Mouse (Mus musculus) adrenal gland (tissue): ENCODE measurements around the gene Tmcc2.

Experiments
- intact Hi-C: fragments of 180-260 bp; cut with DNase I; formaldehyde crosslinking; loops from one replicate; pipeline ENCODE4 v1.15.1; 2025

Gene Tmcc2

DNA sequence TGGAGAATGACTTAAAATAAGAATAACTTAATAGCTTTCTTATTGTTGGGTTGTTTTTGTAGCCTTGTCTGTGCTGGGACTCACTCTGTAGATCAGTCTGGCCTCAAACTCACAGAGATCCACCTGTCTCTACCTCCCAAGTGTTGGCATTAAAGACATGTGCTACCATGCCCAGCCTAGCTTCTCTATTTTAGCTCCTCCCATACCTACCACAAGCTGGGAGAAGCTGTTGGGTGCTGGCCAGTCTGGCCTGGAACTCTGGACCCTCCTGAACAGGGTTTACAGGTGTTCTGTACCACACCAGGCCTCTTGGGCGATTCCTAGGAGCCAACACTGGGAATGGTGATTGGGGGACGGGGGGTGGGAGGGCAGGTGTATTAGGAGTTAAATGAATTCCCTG, 47.9 kb downstream of the Tmcc2 start:
- intact Hi-C loops, result no loop called here

DNA sequence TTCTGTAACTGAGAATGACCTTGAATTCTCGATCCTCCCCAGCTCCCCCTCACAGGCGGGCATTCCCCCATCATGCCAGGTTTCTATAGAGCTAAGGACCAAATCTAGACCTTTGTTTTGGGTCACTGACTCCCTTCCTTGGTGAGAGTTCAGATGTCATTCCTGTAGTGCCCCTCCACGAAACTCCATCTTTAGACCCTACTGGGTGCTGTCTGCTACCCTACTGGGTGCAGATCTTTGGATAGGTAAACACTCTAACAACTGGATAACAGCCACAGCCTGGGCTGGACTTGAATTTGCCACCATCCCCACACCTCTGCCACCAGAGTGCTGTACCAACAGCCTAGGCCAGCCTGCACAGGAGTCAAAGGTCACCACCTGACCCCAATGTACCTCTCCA, 48.6 kb downstream of the Tmcc2 start:
- intact Hi-C loops, result no loop called here

DNA sequence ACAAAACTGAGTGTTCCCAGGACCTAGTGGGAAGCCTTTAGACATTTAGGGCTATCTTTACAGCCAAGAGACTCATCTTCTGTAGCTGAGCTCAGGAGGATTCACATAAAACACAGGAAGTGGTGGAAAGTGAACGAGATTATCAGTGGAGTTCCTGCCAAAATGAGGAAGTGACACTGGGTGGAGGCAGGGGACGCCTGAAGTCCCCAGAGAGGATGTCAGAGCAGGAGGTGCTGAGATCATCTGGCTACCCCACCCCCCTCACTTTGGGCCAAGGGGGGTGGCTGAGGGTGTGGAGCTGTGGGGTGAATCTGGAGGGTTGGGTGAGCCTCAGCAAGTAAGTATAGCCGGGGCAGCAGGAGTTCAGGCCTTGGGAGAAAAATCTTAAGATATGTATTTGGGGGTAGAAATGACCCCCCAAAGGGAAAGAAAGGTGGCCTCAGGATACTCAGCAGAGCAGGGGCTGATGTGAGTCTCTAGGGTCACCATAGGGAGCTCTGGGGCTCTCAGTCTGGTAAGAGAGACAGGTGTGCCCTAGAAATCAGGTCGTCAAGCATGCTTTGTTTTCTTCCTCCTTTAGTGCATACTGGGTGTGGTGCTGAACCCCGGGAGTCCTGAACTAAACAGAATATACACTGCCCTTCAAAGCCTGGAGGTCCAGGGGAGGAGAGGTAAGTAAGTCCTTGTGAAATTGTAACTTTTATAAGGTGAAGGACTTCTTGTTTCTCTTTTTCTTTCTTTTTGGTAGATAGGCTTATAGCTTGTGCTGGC, 49.2 kb downstream of the Tmcc2 start:
- intact Hi-C loops, result no loop called here

DNA sequence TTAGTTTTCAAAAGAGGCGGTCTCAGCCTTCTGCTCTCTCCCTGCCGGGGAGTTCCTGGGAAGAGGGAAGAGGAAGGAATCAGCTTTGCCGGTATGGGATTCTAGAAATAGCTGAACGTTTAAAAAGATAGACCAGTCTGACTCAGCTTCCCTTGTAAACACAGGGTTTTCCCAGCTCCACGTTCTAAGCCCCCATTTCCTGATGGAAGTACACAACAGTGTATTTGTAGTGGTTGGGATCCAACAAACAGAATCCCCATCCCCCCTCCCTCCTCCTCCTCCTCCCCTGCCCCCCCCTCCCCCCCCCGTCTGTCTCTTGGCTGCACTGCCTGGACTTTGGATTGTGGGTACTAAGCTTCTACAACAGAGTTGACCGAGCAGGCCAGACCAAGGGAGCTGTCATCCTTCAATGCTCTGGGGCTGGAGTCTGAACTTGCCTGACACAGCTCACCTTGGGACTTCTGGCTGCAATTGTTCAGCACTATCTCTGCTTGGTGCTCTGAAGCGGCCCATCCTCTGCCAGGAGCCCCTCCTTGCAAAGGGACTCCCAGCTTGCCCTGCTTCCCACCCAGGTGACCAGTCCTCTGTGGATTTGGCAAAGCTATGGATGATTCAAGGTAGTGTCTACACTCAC, 52.9 kb downstream of the Tmcc2 start:
- intact Hi-C loops, result no loop called here

DNA sequence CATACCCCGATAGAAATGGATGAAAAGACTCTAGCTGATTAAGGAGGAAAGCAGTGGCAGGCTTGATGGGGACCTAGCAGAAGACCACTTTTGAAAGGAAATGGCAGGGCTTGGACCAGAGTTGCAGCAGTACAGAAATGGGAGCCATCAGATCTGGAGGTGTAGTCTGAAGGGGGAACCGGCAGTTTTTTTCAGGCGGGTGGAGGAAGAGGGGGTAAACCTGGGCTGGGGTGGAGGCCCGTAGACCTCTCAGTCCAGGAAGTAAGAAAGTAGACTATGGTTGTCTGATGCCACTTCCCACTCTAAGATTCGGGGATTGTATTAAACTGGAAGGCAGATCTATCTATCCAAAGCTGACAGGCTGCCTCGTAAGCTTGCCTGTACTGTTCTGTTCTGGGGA, 54.2 kb downstream of the Tmcc2 start:
- intact Hi-C loops, result no loop called here

DNA sequence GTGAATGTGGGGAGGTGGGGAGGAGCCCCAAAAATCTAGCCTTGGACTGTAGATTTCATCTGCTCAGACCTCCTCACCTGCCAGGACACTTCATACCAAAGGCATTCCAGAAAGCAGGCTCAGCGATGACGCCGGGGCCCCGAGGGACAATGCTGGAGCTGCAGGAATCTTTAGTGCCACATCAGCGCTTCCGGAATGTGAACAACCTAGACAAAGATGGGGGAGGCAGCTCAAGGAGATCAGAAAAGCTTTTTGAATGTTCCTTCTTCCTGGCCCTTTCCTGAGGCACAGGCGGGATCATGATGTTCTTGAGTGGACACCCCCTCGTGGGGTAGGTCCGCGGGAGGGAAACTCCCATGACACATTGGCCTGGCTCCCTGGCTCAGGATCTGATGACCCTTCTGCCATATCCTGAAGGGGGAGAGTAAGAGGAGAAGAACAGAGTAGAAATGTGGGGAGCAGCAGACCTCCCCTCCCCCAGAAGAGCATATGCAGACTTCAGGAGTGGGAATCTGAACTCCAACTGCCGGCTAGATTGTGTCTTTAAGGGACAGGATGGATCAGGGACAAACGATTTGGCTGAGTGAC, 55.6 kb downstream of the Tmcc2 start:
- intact Hi-C loops, result no loop called here

DNA sequence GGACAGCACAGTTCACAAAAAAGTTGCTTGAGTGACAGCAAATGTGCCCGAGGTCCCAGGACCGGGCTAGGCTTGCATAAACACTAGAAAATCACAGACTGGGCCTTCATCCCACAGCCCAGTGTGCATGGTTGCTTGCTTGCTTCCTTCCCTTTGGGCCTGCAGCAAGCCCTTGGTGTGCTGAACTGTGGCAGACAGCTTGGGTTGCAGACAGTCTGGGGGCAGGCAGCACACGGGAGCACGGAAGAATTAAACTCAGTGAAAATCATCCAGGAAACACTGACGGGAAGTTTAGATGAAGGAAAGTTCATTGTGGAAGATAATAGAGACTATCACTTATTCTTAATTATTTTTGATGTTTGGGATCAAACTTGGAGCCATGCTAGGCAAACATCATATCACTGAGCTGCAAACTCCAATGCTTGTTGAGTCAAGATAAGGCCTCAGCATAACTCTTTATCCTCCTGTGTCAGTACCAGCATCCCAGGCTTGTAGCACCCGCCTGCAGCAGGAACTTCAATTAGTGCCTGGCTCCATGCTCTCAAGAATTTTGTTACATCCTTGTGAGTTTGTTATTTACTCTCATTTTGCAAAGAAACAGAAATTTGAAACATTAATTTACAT, 56.8 kb downstream of the Tmcc2 start:
- intact Hi-C loops, result no loop called here

DNA sequence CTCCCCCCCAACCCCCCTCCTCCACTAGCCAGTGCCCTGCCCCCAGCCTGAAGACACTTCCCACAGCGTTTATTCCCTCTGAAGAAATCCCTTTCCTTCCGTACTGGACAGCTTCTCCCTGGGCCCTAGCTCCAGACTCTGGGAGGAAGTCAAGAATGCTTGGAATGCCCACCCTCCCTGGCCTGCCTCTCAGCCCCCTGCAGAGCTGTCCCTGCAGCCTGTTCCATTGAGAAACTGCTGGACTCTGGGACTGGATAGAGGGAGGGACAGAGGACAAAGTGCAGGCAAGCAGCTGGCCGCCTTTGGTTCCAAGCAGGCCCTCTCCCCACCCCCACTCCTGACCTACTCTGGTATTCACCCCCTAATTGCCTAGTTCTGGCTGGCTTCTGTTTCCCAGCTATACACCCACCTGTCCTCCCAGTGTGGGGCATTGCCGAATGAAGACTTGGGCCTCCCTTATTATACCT, 57.4 kb downstream of the Tmcc2 start:
- intact Hi-C loops, result no loop called here

DNA sequence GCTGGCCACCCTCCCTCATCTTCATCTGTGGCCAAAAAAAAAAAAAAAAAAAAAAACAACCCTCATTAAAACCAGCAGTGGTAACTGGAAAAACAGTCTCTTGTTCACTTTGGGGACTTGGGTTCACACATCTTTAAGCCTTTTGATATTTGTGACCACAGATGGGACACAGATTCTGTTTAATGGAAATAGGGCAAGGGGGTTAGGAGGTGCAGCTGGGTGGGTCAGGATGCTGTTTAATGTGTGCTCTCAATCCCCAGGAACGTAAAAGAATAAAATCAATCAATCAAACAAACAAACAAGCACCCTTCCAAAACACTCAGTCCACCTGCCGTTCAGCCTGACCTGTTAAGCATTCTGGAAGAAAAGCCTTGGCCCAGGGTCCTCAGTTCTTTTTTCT, 57.9 kb downstream of the Tmcc2 start:
- intact Hi-C loops, result no loop called here

DNA sequence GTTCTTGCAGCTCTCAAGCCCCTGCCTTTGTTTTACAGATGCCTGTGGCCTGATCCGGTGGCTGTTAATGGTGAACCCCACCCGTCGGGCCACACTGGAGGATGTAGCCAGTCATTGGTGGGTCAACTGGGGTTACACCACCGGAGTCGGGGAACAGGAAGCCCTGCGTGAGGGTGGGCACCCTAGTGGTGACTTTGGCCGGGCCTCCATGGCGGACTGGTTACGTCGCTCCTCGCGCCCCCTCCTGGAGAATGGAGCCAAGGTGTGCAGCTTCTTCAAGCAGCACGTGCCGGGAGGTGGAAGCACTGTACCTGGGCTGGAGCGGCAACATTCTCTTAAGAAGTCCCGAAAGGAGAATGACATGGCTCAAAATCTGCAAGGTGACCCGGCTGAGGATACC, 59.8 kb downstream of the Tmcc2 start:
- intact Hi-C loops, result no loop called here

DNA sequence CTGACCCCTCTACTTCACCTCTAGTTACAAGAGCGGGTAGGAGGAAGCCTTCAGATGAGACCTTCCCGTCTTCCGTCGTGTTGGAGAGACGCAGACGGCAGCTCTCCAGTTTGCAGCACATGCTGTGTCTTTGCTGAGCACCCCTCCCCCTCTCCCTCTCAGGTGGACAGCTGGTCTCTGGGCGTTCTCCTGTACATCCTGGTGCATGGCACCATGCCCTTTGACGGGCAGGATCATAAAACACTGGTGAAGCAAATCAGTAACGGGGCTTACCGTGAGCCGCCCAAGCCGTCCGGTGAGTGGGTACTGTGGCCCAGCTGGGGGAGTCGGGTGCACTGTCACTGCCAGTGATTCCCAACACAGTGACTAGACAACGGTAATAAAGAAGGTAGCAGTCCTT, 60.7 kb downstream of the Tmcc2 start:
- intact Hi-C loops, result no loop called here

DNA sequence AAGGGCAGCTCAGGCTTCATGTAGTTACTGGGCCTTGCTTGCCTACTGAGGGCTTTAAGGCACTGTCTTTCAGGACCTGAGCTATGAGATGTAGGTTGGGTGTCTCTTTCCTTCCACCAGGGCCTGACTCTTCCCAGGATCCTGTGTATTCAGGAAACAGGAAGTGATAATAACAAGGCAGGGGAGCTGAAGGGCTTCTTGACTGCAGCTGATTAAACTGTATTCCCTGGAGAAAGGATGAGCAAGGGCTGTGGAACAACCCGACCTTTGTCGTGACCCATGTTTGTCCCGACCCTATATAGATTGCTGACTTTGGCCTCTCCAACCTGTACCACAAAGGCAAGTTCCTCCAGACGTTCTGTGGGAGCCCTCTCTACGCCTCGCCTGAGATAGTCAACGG, 61.4 kb downstream of the Tmcc2 start:
- intact Hi-C loops, result no loop called here

DNA sequence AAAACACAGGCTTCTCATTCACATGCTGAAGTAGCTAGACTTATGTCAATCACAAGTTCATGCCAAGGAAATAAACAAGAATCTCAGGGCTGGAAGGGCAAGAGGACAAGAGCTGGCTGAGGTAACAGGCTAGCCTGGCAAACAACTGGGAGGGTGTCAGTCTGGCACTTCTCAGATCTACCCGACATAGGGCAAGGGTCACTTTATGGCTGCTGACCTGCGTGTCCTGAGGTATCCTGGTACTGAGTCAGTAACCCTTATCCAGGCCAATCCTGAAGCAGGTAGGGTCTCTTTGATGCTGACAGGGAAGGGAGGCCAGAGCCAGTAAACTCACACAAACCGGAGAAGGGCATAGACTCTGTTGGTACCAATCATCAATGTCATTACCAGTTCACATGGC, 62.5 kb downstream of the Tmcc2 start:
- intact Hi-C loops, result no loop called here

DNA sequence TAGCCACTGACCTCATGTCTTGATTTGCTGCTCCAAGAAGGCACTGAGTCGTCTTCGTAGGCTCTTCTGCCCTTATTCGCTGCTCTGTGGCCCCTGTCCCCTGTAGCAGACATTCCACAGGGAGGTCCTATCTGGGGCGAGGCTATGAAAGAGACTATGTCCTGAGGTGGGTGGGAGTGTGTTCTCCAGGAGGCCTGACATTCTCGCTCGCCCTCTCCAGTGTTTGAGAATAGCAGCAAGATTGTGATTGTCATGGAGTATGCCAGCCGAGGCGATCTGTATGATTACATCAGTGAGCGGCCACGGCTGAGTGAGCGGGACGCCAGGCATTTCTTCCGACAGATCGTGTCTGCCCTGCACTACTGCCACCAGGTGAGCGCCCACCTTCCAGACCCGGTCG, 63.6 kb downstream of the Tmcc2 start:
- intact Hi-C loops, result no loop called here

DNA sequence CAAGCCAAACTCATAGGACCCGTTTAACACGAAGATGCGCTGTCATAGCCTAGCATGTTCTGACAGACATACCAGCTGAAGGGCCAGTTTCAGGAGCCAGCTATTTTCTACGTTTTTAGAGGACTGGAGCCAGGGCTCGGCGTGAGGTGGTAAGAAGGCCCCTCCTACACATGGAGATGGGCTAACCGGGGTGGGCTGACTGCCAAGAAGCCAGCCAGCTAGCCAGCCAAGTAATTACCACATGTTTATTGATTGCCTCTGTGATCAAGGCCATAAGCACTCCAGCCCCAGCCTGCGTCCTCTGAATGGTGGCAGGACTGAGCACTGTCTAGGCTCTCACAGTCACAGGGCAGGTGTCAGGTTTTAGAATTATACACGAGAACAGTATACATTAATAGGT, 64.3 kb downstream of the Tmcc2 start:
- intact Hi-C loops, result no loop called here

DNA sequence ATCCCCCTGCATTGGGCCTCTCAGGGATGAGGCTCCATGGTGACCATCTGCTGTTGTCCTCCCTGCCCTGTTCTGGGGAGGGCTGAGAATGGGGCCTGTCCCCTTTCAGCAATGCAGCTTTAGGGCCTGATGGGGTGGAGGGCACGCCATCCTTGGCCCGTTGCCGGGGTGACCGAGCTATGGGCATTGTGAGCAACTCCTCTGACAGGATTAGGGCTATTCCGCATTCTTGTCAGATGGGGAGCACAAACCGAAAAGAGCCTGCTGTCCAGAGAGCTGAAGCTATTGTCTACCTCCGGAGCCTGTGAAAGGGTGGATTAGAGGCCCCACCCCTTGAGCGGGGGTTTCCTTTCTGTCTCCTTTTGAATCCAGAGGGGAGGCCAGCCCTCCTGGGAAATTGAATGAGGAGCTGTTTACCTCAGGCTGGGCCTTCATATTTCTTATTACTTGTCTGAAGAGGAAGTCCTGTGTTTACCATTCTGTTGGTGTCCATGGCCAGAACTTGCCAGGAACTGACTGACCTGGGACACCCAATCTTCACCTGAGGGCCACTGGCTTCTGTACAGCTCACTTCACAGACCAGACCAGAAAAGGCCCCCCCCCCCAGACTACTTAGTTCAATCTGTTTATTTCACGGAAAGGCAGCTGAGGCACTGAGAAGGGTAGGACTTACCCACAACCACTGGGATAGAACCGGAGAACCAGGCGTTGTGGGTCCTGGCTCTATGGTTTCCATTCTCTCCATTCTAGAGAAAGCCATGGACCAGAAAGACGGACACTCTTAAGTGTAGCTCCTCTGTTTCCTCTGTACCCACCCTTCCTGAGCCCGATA, 68.2 kb downstream of the Tmcc2 start:
- intact Hi-C loops, result no loop called here

DNA sequence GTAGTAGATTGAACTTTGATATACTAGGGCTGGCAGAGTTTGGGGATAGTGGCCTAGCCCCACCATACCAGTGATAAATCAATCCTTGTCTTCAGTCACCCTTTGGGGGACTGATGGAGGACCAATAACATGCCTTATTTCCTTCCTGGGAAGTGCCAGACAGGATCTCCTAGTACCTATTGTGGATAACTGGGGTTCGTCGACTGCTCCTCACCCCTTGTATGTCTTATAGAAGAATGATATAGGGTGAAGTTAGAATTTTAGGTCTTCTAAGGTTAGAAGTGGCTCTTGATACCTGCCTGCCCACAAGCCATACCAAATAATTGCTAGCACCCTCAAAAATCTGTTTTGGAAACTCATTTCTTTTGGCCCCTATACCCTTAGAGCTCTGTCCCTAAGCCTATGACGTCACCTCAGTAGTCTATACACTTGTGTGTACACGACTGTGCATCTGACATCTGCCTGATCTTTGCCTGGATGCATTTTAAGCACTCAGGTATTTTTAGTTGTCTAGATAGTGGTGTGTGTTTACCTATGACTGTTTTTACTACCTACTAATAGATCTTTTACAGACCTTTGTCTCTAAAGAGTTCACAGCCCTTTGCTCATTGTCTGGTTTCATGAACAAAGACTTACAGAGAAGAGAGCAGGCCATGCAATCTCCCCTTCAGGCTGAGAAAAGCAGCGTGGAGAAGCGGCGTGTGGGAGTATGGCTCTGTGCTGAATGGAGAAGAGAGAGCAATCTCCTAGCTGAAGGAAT, 69.1 kb downstream of the Tmcc2 start:
- intact Hi-C loops, result no loop called here

DNA sequence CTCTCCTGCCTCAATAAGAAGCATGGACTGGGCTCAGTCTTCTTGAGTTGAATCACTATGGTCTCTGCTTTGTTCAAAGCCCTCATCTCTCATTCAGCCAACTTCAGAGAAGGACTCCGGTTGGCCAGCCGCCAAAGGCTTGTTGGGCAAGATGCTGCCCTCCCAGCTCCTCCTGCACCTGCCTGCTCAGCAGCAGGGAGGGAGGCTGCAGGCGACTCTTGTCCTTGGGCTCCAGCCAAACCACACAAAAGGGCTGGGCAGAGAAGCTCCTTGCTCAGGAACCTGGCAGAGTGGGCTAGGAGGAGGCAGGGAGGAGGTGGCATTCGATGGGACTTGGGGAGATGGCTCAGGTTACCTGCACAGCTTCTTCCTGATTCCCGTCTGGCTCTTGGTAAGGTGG, 71.8 kb downstream of the Tmcc2 start:
- intact Hi-C loops, result no loop called here

DNA sequence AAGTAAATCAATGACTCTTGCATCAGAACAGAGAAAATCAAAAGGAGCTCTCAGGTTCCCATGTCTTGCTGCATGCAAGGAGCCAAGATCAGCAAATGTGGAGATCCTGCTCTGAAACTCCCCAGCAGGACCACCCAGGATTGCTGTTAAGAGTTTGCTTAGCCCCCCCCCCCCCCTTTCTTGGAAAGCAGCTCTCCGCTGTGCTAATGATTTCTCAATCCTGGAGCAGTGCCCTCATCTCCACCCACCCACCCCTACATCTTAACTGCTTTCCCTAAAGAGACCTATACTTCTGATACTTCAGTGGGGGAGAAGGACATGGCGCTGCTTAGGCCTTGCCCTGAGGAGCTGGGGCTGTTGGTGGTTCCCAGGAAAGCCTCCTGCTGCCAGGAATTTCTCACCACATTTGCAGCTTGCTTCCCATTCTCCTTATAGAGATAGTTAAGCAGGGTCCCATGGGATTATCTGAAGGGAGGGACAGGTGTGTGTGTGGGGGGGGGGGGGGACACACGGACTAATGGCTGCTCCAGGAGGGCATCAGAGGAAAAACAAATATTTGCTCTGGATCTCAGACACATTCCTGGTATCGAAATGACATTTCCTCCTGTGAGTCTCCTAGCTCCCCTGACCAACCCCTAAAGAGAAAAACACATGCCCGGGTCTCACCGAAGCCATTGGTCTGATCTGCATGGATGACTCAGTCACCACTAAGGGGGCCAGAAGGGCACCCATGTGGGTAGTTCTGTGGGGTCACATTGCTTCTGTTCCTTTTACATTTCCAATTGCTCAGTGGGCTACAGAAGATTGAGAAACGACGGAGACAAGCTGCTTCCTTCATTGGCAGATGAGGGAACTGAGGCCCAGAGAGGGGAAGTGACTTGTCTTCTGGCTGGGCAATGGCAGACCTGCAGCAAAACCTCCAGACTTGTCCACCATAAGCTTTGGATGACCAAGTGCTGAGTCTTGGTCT, 72.9 kb downstream of the Tmcc2 start:
- intact Hi-C loops, result no loop called here

DNA sequence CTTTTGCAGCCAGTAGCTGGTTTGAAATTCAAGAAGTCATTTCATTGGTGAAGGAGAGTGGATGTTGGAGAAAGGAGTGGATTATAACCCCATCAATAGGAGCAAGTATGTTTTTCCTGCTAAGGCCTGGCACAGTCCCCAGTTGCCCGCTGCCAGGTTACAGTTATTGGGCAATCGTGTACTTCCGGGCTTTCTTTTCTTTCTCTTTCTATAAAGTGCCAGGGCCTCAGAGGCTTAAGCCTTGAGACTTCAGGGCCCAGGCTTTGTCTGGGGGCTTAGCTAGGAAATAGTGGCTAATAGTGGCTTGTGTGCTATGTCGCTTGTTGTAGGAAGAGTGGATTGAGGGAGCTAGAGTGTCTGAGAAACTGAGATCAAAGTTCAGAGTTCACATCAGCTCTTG, 73.7 kb downstream of the Tmcc2 start:
- intact Hi-C loops, result no loop called here
